Mouse (Mus musculus) common myeloid progenitor, adult 5-6 weeks (primary cell): ENCODE data around the gene Ntrk2. TPM values are rescaled to one million over a fixed set of nuclear protein-coding genes. Genes with fewer than 3 reads are reported as not detected.

ENCODE experiments used
- ATAC-seq: replicated peaks from 2 replicates; pipeline ENCODE4 v1.8.0; 2016; ENCODE audit warnings: low read depth, mild to moderate bottlenecking, moderate TSS enrichment, inconsistent platforms; ENCODE audit not compliant: poor library complexity, severe bottlenecking
- total RNA-seq: library from RNA; stranded (forward); fragments of 200-1000, 187-1606 nt; gene quantifications from 2 replicates; pipeline ENCODE4 v1.2.3, GENCODE M21; 2017

Gene Ntrk2
- total RNA-seq, 1 experiment from 2014 or later, result not detected

DNA sequence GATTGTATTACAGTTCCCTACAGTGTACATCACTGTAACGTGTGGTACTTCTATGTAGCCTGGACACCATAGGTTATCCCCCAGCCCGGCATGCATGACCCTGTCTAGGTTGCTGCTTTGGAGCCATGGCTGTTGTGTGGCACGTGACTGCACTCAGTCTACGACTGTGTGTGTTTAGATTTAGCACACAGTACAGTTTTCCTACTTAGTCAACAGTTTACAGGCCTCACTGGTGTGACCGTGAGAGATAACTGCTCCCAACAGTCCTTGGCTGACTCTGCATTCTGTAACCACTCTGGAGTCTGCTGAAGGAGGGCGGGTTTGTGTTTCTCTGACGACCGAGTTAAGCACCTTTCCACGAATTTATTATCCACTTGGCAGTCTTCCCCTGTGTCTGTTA lies 370.1 kb downstream of the Ntrk2 start:
- ATAC-seq, result no peak

DNA sequence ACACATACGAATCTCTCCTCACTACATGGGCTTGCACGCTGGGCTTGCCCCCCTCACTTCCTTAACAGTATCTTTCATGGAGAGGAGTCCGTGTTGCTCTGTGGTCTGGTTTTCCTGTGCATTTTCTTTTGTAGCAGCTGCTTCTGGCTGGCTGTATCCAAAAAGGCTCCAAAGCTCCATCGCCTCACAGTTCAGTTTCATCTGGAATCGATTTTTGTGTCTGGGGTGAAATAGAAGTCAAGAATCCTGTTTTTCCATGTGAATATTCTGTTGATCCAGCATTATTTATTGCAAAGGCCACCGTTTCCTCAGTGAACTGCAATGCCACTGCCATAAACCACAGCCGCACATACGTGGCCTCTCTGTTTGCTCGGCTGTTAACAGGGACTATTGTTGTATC lies 370.6 kb downstream of the Ntrk2 start:
- ATAC-seq, result no peak

DNA sequence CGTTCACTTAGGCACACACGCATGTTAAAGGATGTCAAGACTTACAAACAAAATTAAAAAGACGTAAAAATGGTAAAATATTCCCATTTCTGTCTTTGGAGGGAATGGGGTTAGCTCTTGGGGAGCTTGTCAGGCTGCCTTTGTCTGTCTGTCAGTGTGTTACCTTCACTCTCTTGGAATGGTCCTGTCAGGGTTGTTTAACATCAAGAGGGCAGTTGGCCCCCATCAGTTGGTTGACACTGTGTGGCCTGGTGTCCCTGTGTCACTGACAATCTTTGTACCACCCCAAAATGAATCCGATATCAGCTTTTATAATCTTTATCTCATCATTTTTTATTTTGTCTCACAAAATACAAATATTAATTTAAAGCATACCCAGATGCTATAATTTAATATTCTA lies 373.6 kb downstream of the Ntrk2 start:
- no peak for ATAC-seq

DNA sequence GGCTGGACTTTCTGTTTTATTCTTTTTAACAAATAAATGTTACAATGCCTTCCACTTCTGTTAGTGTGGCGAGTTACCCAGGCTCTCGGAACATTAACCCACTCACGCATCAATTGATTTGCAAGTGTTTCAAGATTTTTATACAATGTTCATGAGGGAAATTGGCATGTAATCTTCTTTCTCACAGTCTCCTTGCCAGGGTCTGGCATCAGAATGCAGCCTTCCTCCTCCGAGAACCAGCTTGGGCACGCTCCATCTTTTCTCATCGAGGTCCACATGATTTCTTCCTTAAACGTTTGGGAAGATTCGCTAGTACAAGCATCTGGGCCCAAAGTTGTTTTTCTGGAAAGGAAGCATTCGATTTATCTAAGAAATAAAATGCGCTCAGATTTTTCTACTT lies 374.4 kb downstream of the Ntrk2 start:
- no peak for ATAC-seq

DNA sequence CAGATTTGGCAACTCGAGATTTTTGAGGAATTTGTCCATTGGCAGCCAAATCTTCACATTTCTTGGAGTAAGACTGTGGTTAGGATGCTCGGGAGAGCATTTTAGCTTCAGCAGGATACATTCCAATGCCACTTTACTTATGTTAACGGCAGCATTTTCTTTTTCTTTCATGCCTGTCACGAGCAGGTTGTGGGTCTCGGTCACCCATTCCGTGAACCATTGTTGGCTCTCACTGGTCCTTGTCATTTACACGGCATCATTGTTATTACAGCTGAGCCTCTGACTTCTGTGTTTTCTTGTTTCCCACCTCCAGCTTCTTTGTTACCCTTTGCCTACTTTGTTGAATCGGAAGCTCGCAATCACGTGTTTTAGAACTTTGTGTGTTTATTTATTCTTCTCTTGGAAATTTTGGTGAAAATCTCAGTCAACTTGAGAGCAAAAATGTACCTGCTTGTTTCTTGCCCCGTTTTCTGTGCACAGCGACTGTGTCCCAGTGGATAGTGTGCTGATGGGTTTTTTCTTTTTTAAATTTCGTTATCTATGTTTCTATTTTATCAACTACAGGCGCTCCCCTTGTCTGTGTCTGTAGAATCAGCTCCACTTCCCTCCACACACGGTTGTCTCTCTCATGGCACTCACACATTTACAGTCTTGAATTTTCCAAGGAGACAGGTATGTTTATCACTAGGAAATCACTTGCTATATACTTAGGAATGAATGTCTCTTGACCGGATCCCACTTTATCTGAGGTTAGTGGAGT lies 375.0 kb downstream of the Ntrk2 start:
- ATAC-seq, result no peak

DNA sequence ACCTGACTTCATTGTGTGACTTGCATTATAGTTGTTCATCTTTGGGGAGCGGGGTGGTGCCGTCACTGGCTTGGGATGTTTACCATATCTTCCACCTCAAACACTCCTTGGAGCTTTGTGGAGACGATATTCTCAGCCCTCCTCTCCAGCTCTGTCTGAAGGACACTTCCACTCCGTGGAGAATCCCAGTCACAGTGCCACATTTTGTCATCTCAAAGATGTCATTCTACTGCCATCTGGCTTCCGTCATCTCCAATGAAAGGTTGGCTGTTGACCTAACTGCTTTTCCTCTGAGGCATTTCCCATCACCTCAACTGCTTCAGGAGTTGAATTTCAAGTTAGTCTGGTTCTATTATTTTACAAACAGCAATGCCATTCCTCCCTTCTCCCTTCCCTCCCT lies 376.3 kb downstream of the Ntrk2 start:
- no peak for ATAC-seq

Other genes with a start within 250 kb of the Ntrk2 start
- gene Slc28a3, start 195.7 kb upstream of the Ntrk2 start, total RNA-seq, result not detected in 2 replicates